Mouse (Mus musculus) bone marrow, adult 2 months (tissue): ENCODE data around the gene AI597479. TPM values are rescaled to one million over a fixed set of nuclear protein-coding genes. Genes with fewer than 3 reads are reported as not detected.

Source experiments
- H3K27ac ChIP-seq: fragments of 200-500 bp; 2 replicates; pipeline ENCODE4 v1.5.1; 2012; ENCODE audit warnings: low read depth, mild to moderate bottlenecking, control low read depth, inconsistent platforms, low read length; ENCODE audit not compliant: control insufficient read depth, poor library complexity, insufficient read depth
- H3K4me1 ChIP-seq: fragments of 200-500 bp; 2 replicates; pipeline ENCODE4 v1.6.1; 2011; ENCODE audit warnings: low read length; ENCODE audit not compliant: control insufficient read depth, insufficient read depth
- H3K4me3 ChIP-seq: fragments of 200-500 bp; replicated peaks from 2 replicates; pipeline ENCODE3; 2011; ENCODE audit warnings: mild to moderate bottlenecking, low read depth, low read length, control low read depth; ENCODE audit not compliant: control insufficient read depth
- CTCF ChIP-seq: fragments of 200-500 bp; IDR thresholded peaks from 2 replicates; pipeline ENCODE4 v1.5.1; 2011; ENCODE audit warnings: low read length, control low read depth; ENCODE audit not compliant: control insufficient read depth, insufficient read depth
- POLR2A ChIP-seq: fragments of 200-500 bp; IDR thresholded peaks from 2 replicates; pipeline ENCODE4 v1.6.1; 2011; ENCODE audit warnings: low read depth, mild to moderate bottlenecking, control low read depth, low read length, borderline replicate concordance; ENCODE audit not compliant: control insufficient read depth
- WGBS: fragments of 180-500 bp; shearing (Covaris S2); methylation state at CpG from one replicate; pipeline ENCODE4 v1.1.7; 2018; 5-methylcytosine and 5-hydroxymethylcytosine counted together
- polyA plus RNA-seq: library from polyadenylated mRNA; stranded (reverse); fragments of >200 nt; gene quantifications from 2 replicates; pipeline ENCODE4 v1.2.4, GENCODE M21; 2011; ENCODE audit warnings: low replicate concordance; ENCODE audit not compliant: missing spikeins, insufficient read depth, insufficient read length

Gene AI597479
- polyA plus RNA-seq, 1 experiment: 5.9 TPM

DNA sequence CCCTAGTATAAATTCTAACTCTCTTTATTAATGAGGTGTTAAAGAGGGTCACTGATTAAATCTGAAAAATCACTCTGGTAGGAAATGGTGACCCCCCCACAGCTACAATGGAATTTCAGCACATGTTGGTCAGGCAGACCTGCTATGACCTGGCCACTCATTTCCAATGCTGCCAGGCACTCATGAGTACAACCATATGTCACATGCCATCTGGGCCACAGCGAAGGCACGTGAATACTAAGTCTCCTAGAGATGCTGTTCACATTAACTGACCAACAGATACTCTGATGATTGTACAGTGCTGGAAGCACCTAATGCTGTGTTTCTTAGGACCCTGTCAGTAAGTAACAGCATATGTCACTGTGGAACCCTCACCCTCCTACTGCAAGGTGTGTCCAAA lies 23.7 kb upstream of the AI597479 start:
- no peaks in the 10 kb centered on the region; the same call in 1 of the 2 replicates for H3K4me1 ChIP-seq
- no peak for TF ChIP-seq POLR2A
- no peak for TF ChIP-seq CTCF
- H3K4me3 ChIP-seq: no peak overlapping the region
- 83% methylated on average over 2 of the region's 2 CpGs for WGBS
- no peak overlapping the region for H3K27ac ChIP-seq

DNA sequence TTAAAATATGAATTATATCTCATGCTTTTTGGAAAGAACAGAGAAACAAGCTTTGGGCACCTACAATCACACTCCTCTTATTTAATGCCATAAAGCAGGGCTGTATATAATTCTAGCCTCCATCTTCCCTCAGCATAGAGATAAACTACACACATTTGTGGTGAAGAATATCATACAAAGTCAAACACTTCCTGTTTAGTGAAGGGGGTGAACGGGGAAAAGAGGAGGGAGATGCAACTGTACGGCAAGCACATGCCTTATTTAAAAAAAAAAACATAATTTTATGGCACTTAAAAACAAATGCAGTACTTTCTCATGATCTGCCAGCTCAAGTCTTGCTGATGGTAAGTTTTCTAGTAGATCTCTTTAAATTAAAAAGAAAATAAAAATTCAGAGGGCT lies 20.4 kb upstream of the AI597479 start:
- WGBS: 33% methylated on average over 2 of the region's 2 CpGs

DNA sequence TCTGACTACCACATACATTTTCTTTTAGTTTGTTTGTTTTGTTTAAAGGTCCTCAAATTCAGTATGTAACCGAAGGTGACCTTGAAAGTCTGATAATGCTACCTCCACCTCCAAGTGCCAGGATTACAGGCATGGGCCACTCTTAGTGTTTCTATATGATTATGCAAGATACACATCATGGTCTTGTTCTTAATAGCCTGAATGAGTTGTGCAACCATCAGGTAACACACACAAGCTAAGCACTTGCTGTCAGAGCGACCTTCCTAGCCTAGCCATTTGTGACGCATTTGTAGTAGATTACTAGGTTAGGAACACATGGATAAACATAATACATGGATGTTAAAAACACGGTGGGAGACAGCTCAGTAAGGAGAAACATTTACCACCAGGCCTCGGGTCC lies 15.6 kb upstream of the AI597479 start:
- no peak overlapping the region for H3K27ac ChIP-seq
- H3K4me1 ChIP-seq: no peaks in the 10 kb centered on the region
- H3K4me3 ChIP-seq: no peak overlapping the region
- TF ChIP-seq CTCF (no peak), POLR2A (no peak)
- 81% methylated on average over 5 of the region's 5 CpGs for WGBS

More for the DNA sequence above, 20.4 kb upstream of the AI597479 start:
- no peak overlapping the region for H3K27ac ChIP-seq
- no peaks in the 10 kb centered on the region for H3K4me1 ChIP-seq
- no peak for TF ChIP-seq POLR2A
- TF ChIP-seq CTCF: no peak
- no peak overlapping the region for H3K4me3 ChIP-seq

DNA sequence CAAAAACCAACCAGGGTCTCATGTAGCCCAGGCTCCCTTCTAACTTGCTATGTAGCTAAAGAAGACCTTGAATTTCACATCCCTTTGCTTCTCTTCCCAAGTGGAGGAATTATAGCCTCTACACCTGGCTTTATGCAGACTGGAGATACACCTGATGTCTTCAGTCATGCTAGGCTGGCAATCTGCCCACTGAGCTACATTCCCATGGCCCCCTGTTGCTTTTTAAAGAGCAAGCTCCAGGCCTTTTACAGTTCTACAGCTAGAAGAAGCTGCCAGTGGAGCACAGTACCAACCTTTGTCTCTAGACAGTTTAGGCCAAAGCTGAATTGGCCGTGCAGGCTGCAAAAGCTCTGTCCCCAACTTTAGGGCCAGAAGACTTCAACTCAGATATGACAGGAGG lies 8.1 kb upstream of the AI597479 start:
- Histone ChIP-seq H3K4me1 (no peaks in the 10 kb centered on the region; the same call in 1 of the 2 replicates), H3K4me3 (no peak overlapping the region), H3K27ac (no peak overlapping the region)
- TF ChIP-seq CTCF: no peak
- no peak for TF ChIP-seq POLR2A
- WGBS: 88% methylated on average over 1 of the region's 1 CpGs

- H3K27ac ChIP-seq: no peak overlapping the region
- no peak for TF ChIP-seq CTCF
- H3K4me3 ChIP-seq: peak overlapping the region; percentile 87
- no peaks in the 10 kb centered on the region; the same call in 1 of the 2 replicates for H3K4me1 ChIP-seq
- WGBS: 13% methylated on average over 13 of the region's 13 CpGs
Measured at GRCm38 (mm10) chr1:43091306-43092055, 7.0 kb upstream of the AI597479 start.

- WGBS: 2% methylated on average over 99 of the region's 102 CpGs
Measured at GRCm38 (mm10) chr1:43092056-43093015, 6.2 kb upstream of the AI597479 start.

DNA sequence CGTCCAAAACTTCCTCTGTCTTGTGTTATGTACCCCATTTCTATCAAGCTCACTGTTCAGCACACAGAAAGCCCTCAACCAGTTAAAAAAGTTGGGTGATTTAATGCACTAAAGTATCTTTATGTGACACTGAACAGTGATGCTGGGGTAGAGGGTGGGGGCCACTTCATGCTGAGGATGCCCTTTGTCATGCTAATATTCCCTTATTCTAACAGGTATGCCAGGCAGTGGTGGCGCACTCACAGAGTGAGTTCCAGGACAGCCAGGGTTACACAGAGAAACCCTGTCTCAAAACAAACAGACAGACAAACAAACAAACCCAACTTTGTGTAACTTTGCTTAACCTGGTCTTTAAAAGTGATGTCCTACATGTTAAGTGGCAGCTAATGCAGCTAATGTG lies 4.3 kb upstream of the AI597479 start:
- Histone ChIP-seq H3K4me1 (no peaks in the 10 kb centered on the region; the same call in 1 of the 2 replicates), H3K27ac (no peak overlapping the region), H3K4me3 (no peak overlapping the region)
- TF ChIP-seq CTCF (no peak), POLR2A (no peak)
- WGBS: 64% methylated on average over 2 of the region's 2 CpGs

More at GRCm38 (mm10) chr1:43092056-43093015, 6.2 kb upstream of the AI597479 start:
- H3K4me1 ChIP-seq: no peaks in the 10 kb centered on the region; the same call in 1 of the 2 replicates
- peak overlapping the region; percentile 87 for H3K27ac ChIP-seq
- no peak for TF ChIP-seq CTCF
- TF ChIP-seq POLR2A: peak; percentile 51; the same call in 1 of the 2 replicates
- H3K4me3 ChIP-seq: peak overlapping the region; percentile 87

DNA sequence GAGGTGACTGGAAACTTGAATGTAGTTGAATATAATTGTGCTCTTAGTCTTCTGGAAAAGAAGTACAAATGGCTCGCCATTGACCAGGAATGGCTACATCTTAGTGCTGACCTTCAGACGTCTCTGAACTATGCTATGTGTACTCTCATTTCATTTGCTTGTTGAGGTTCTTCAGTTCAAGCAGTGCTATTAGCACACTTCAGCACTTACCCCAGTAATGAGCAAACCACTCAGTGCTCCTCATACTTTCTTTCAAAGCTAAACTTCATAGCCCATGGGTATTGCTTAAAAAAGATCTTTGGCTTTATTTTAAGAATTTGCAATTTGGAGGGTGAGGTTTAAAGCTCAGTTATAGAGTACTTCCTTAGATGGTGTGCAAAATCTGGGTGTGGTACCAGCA lies 10.2 kb downstream of the AI597479 start:
- WGBS: 68% methylated on average over 2 of the region's 2 CpGs
- Histone ChIP-seq H3K4me1 (no peaks in the 10 kb centered on the region), H3K4me3 (no peak overlapping the region), H3K27ac (no peak overlapping the region)
- TF ChIP-seq POLR2A (no peak), CTCF (no peak)
